Mouse (Mus musculus) 3134 (cell line): ENCODE measurements around the gene H2afb1.
"Not testable (repeated sequence)": the region's sequence is repeated elsewhere in the genome, so short reads cannot be mapped to it uniquely, and the experiment has no call there.

ENCODE experiments used
- DNase-seq: peaks from one replicate; pipeline ENCODE4 v3.0.0-alpha.2; 2011; ENCODE audit warnings: low spot score; ENCODE audit not compliant: insufficient read length; ENCODE audit errors: extremely low read depth

Gene H2afb1

DNA sequence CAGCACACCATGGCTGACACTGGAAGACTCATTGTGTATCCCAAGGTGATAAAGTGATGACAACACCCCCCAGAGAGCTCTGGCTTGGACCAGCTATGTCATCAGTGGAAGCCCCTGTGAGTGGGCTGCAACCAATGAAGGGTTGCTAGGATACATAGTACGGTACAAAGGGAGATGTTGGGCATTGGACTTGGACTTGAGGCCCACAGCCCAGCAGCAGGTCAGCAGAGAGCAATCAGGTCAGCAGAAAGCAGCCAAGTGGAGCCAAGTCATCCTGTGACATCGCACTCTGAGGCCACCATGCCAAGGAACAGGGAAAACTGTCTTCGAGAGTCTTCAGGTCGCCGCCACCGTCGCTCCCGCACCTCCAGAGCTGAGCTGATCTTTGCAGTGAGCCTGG lies at the start of gene H2afb1:
Gene H2afb1 (plus strand): TSS at position 301 of the 400 bp plus-strand sequence.
- DNase-seq: not testable (repeated sequence)

DNA sequence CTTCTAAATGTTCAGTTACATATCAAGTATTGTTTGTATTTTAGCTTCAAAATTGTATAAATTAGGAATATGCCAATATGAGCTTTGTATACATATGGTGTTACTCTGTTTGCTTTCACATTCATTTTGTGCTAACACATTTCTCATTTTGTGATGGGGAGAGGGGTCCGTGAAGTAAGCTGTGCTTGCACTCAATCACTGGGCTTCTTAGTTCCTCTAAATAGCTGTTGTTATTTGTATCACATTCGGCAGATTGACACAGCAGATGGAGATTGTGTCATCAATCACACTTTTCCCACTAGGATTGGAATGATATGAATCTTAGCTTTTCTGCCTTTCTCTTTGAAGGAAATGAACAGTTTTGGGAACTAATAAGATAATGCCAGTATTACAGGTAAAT lies 21.5 kb downstream of the H2afb1 start:
- no peak for DNase-seq
